Mouse (Mus musculus) MEL (cell line): ENCODE results near the gene Cachd1. TPM values are rescaled to one million over a fixed set of nuclear protein-coding genes. Genes with fewer than 3 reads are reported as not detected.

Experiments
- DNase-seq: peaks from one replicate; pipeline ENCODE4 v3.0.0; 2011; ENCODE audit warnings: low read depth, low spot score
- H3K27ac ChIP-seq: 2 replicates; pipeline ENCODE4 v1.5.1; 2012; ENCODE audit warnings: low read depth, mild to moderate bottlenecking, control low read depth, low read length, moderate library complexity; ENCODE audit not compliant: control insufficient read depth
- H3K27me3 ChIP-seq, 2 experiments: fragments of 150-350 bp in 1 of 2; sonication (generic) in 1 of 2; 2 replicates each; pipeline ENCODE4 v1.6.1; 2012; ENCODE audit warnings: low read length in 2 of 2, mild to moderate bottlenecking in 2 of 2, improper control_type of control experiment in 1 of 2, moderate library complexity in 1 of 2; ENCODE audit not compliant: insufficient read depth in 2 of 2, control insufficient read depth in 1 of 2
- H3K36me3 ChIP-seq, 2 experiments: 2 replicates each; pipeline ENCODE4 v1.6.1; 2012 to 2014; ENCODE audit warnings: low read length in 2 of 2, improper control_type of control experiment in 1 of 2, inconsistent platforms in 1 of 2, mild to moderate bottlenecking in 1 of 2; ENCODE audit not compliant: insufficient read depth in 2 of 2, control insufficient read depth in 1 of 2
- H3K4me1 ChIP-seq, 2 experiments: fragments of 150-350 bp in 1 of 2; sonication (generic) in 1 of 2; 2 replicates each; pipeline ENCODE4 v1.6.1; 2012; ENCODE audit warnings: low read length in 2 of 2, improper control_type of control experiment in 1 of 2, mild to moderate bottlenecking in 1 of 2; ENCODE audit not compliant: insufficient read depth in 2 of 2, control insufficient read depth in 1 of 2
- H3K4me3 ChIP-seq, 2 experiments: fragments of 150-350 bp in 1 of 2; sonication (generic) in 1 of 2; 2 replicates each; pipeline ENCODE4 v1.5.1; 2012; ENCODE audit warnings: low read depth in 2 of 2, low read length in 2 of 2, mild to moderate bottlenecking in 2 of 2, moderate library complexity in 2 of 2, control low read depth in 1 of 2, improper control_type of control experiment in 1 of 2; ENCODE audit not compliant: control insufficient read depth in 1 of 2, insufficient read depth in 1 of 2
- H3K79me2 ChIP-seq: 2 replicates; pipeline ENCODE4 v1.6.1; 2012; ENCODE audit warnings: mild to moderate bottlenecking, low read length, moderate library complexity; ENCODE audit not compliant: control insufficient read depth, poor library complexity, insufficient read depth
- H3K9ac ChIP-seq: 2 replicates; pipeline ENCODE4 v1.6.1; 2012; ENCODE audit warnings: low read depth, mild to moderate bottlenecking, control low read depth, low read length, moderate library complexity; ENCODE audit not compliant: control insufficient read depth, poor library complexity, severe bottlenecking
- H3K9me3 ChIP-seq: fragments of 150-350 bp; sonication (generic); replicated peaks from 2 replicates; pipeline ENCODE4 v1.6.1; 2012; ENCODE audit warnings: mild to moderate bottlenecking, low read length, improper control_type of control experiment, moderate library complexity; ENCODE audit not compliant: insufficient read depth
- BHLHE40 ChIP-seq: IDR thresholded peaks from 2 replicates; pipeline ENCODE4 v1.6.1; 2012; ENCODE audit warnings: low read depth, mild to moderate bottlenecking, inconsistent platforms, low read length, improper control_type of control experiment, borderline replicate concordance
- E2F4 ChIP-seq: IDR thresholded peaks from 2 replicates; pipeline ENCODE4 v1.6.1; 2011; ENCODE audit warnings: low read depth, low read length, improper control_type of control experiment, borderline replicate concordance
- ELF1 ChIP-seq: IDR thresholded peaks from 2 replicates; pipeline ENCODE4 v1.6.1; 2014; ENCODE audit warnings: low read depth, mild to moderate bottlenecking, inconsistent platforms, low read length, improper control_type of control experiment, moderate library complexity
- EP300 ChIP-seq, 2 experiments: IDR thresholded peaks; 2 replicates each; pipeline ENCODE4 v1.6.1; 2011; ENCODE audit warnings: improper control_type of control experiment in 2 of 2, low read length in 2 of 2, low read depth in 1 of 2, mild to moderate bottlenecking in 1 of 2
- GATA1 ChIP-seq: IDR thresholded peaks from 2 replicates; pipeline ENCODE4 v1.6.1; 2011; ENCODE audit warnings: low read depth, low read length, improper control_type of control experiment
- HCFC1 ChIP-seq: IDR thresholded peaks from 2 replicates; pipeline ENCODE4 v1.6.1; 2012; ENCODE audit warnings: low read depth, mild to moderate bottlenecking, inconsistent platforms, low read length, improper control_type of control experiment, moderate library complexity
- MEF2A ChIP-seq: IDR thresholded peaks from 2 replicates; pipeline ENCODE4 v1.6.1; 2014; ENCODE audit warnings: low read depth, mild to moderate bottlenecking, inconsistent platforms, low read length, improper control_type of control experiment; ENCODE audit not compliant: poor library complexity, insufficient replicate concordance, severe bottlenecking; ENCODE audit errors: extremely low read depth
- MXI1 ChIP-seq: IDR thresholded peaks from 2 replicates; pipeline ENCODE4 v1.6.1; 2011; ENCODE audit warnings: mild to moderate bottlenecking, low read depth, low read length, improper control_type of control experiment
- NRF1 ChIP-seq: IDR thresholded peaks from 2 replicates; pipeline ENCODE4 v1.6.1; 2014; ENCODE audit warnings: low read depth, mild to moderate bottlenecking, inconsistent platforms, low read length, improper control_type of control experiment, moderate library complexity; ENCODE audit not compliant: poor library complexity, insufficient read depth, severe bottlenecking
- POLR2A ChIP-seq, 2 experiments: IDR thresholded peaks; 2 replicates each; pipeline ENCODE4 v1.6.1; 2011 to 2012; ENCODE audit warnings: low read length in 2 of 2, mild to moderate bottlenecking in 2 of 2, control low read depth in 1 of 2, improper control_type of control experiment in 1 of 2, low read depth in 1 of 2, moderate library complexity in 1 of 2; ENCODE audit not compliant: control insufficient read depth in 1 of 2, insufficient read depth in 1 of 2, poor library complexity in 1 of 2
- RCOR1 ChIP-seq: IDR thresholded peaks from 2 replicates; pipeline ENCODE4 v1.6.1; 2012; ENCODE audit warnings: low read depth, mild to moderate bottlenecking, inconsistent platforms, low read length, improper control_type of control experiment
- SIN3A ChIP-seq: IDR thresholded peaks from 2 replicates; pipeline ENCODE4 v1.6.1; 2012; ENCODE audit warnings: low read length, improper control_type of control experiment, inconsistent platforms
- SMC3 ChIP-seq: IDR thresholded peaks from 2 replicates; pipeline ENCODE4 v1.6.1; 2011; ENCODE audit warnings: low read depth, low read length, improper control_type of control experiment
- TBP ChIP-seq: IDR thresholded peaks from 2 replicates; pipeline ENCODE4 v1.8.0; 2011; ENCODE audit warnings: low read depth, low read length, improper control_type of control experiment
- UBTF ChIP-seq: IDR thresholded peaks from 2 replicates; pipeline ENCODE4 v1.6.1; 2012; ENCODE audit warnings: low read depth, mild to moderate bottlenecking, inconsistent platforms, low read length, improper control_type of control experiment, moderate library complexity, borderline replicate concordance; ENCODE audit not compliant: insufficient read depth
- USF1 ChIP-seq: IDR thresholded peaks from 2 replicates; pipeline ENCODE4 v1.6.1; 2014; ENCODE audit warnings: low read depth, mild to moderate bottlenecking, inconsistent platforms, low read length, improper control_type of control experiment, moderate library complexity
- ZC3H11A ChIP-seq: IDR thresholded peaks from 2 replicates; pipeline ENCODE4 v1.6.1; 2012; ENCODE audit warnings: low read depth, mild to moderate bottlenecking, inconsistent platforms, low read length, improper control_type of control experiment
- ZMIZ1 ChIP-seq: IDR thresholded peaks from 2 replicates; pipeline ENCODE4 v1.6.1; 2012; ENCODE audit warnings: low read depth, mild to moderate bottlenecking, inconsistent platforms, low read length, improper control_type of control experiment, moderate library complexity
- ZNF384 ChIP-seq: IDR thresholded peaks from 2 replicates; pipeline ENCODE4 v1.6.1; 2012; ENCODE audit warnings: low read depth, mild to moderate bottlenecking, inconsistent platforms, low read length, improper control_type of control experiment
- polyA plus RNA-seq, 2 experiments: library from polyadenylated mRNA; stranded (reverse) in 1 of 2; unstranded in 1 of 2; fragments of >175 nt in 1 of 2; fragments of >200 nt in 1 of 2; gene quantifications; 2 replicates each; pipeline versions ENCODE4 v1.2.1 to v1.2.4; 2012; ENCODE audit warnings: low replicate concordance in 2 of 2, low read depth in 1 of 2; ENCODE audit not compliant: insufficient read length in 2 of 2, insufficient read depth in 1 of 2, missing spikeins in 1 of 2
- total RNA-seq: library from RNA; depleted of rRNA; stranded (reverse); fragments of 300-350 nt; gene quantifications from 2 replicates; pipeline ENCODE4 v1.2.3, GENCODE M21; 2012

Gene Cachd1
- total and polyA plus RNA-seq, 3 experiments = 4.0 to 15.8 TPM; not detected in 1

- Histone ChIP-seq H3K27me3 (no peaks in the 10 kb centered on the region), H3K9ac (no peak overlapping the region), H3K79me2 (no peaks in the 10 kb centered on the region), H3K36me3 (no peaks in the 10 kb centered on the region), H3K4me1 (no peaks in the 10 kb centered on the region), H3K9me3 (no peaks in the 10 kb centered on the region), H3K4me3 (no peak overlapping the region), H3K27ac (no peak overlapping the region)
- no peak for TF ChIP-seq UBTF
- TF ChIP-seq NRF1 = no peak
- TF ChIP-seq RCOR1 = no peak
- no peak for TF ChIP-seq BHLHE40
- no peak for TF ChIP-seq GATA1
- TF ChIP-seq ELF1 = no peak
- DNase-seq = no peak
Measured at GRCm38 (mm10) chr4:100827374-100827773, 50.9 kb downstream of the Cachd1 start.

DNA sequence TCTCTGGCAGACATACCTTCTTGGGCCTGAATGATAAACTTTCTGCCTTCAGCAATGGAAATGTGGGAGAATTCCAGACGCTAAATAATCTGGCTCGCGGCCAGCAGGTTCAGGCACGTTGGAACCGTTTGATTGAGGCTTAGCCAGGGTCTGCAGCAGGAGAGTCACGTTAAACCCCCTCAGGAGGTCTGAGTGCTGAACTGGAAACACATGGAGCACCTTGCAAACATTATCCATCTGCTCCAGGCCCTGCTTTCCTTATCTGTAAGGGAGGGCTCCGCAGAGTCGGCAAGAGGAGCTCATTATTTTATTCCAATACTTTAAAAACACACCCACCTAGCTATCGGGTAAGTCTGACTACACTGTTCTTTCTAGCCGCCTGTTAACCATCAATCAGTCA, 52.3 kb downstream of the Cachd1 start:
- Histone ChIP-seq H3K27ac (no peak overlapping the region), H3K4me3 (no peak overlapping the region), H3K79me2 (no peaks in the 10 kb centered on the region), H3K9ac (no peak overlapping the region), H3K27me3 (no peaks in the 10 kb centered on the region), H3K4me1 (no peaks in the 10 kb centered on the region), H3K36me3 (no peaks in the 10 kb centered on the region), H3K9me3 (no peaks in the 10 kb centered on the region)
- no peak for DNase-seq
- no peak for TF ChIP-seq MXI1
- no peak for TF ChIP-seq ZMIZ1
- TF ChIP-seq NRF1 = no peak
- TF ChIP-seq EP300 (IDR thresholded peaks at IDR 0.05; ENCODE audit: low read depth in 1 of 2, low read length in 2 of 2) = no peak

- no peak for DNase-seq
- H3K79me2 ChIP-seq = no peaks in the 10 kb centered on the region
- no peak overlapping the region for H3K27ac ChIP-seq
- no peak overlapping the region for H3K9ac ChIP-seq
- H3K9me3 ChIP-seq = no peaks in the 10 kb centered on the region
- H3K4me3 ChIP-seq = no peak overlapping the region
- no peaks in the 10 kb centered on the region for H3K27me3 ChIP-seq
- no peaks in the 10 kb centered on the region for H3K36me3 ChIP-seq
- H3K4me1 ChIP-seq = no peaks in the 10 kb centered on the region
- no peak for TF ChIP-seq BHLHE40
- TF ChIP-seq ZNF384 = no peak
- no peak for TF ChIP-seq POLR2A (IDR thresholded peaks at IDR 0.05; ENCODE audit: control insufficient read depth in 1 of 2, insufficient read depth in 1 of 2, low read depth in 1 of 2, low read length in 2 of 2, poor library complexity in 1 of 2)
- no peak for TF ChIP-seq USF1
- TF ChIP-seq NRF1 = no peak
- no peak for TF ChIP-seq E2F4
- no peak for TF ChIP-seq MEF2A
- no peak for TF ChIP-seq TBP
- TF ChIP-seq SMC3 = no peak
- TF ChIP-seq RCOR1 = no peak
- TF ChIP-seq SIN3A = no peak
- TF ChIP-seq ZC3H11A = no peak
- no peak for TF ChIP-seq HCFC1
Measured at GRCm38 (mm10) chr4:100837205-100837604, 60.7 kb downstream of the Cachd1 start.
